Mouse (Mus musculus) heart, adult 2 months (tissue): ENCODE measurements at regions not wholly inside any gene's neighbourhood (a gene's known extent, or its start where the extent isn't known, plus 50 kb on each side); places are given as distances from the start of the nearest gene placed in this dataset.

Source experiments
- DNase-seq, 2 experiments: peaks; one replicate each; pipeline ENCODE4 v3.0.0; 2021
- H3K27ac ChIP-seq: fragments of 200-600 bp; 2 replicates; pipeline ENCODE4 v1.8.1; 2022
- H3K27me3 ChIP-seq: fragments of 200-500 bp; 2 replicates; pipeline ENCODE4 v1.6.1; 2012; ENCODE audit warnings: mild to moderate bottlenecking, low read length, inconsistent platforms, mixed read lengths; ENCODE audit not compliant: control insufficient read depth, insufficient read depth
- H3K36me3 ChIP-seq: fragments of 200-500 bp; 2 replicates; pipeline ENCODE4 v1.6.1; 2012; ENCODE audit warnings: low read length, inconsistent platforms; ENCODE audit not compliant: control insufficient read depth, insufficient read depth
- H3K4me1 ChIP-seq: fragments of 200-500 bp; 2 replicates; pipeline ENCODE4 v1.6.1; 2011; ENCODE audit warnings: low read length; ENCODE audit not compliant: control insufficient read depth, insufficient read depth
- H3K4me3 ChIP-seq: fragments of 200-600 bp; 2 replicates; pipeline ENCODE4 v1.8.1; 2022
- H3K79me2 ChIP-seq: fragments of 200-500 bp; replicated peaks from 2 replicates; pipeline ENCODE4 v1.6.1; 2012; ENCODE audit warnings: mild to moderate bottlenecking, inconsistent platforms, low read length, moderate library complexity, mixed read lengths; ENCODE audit not compliant: control insufficient read depth, insufficient read depth
- H3K9ac ChIP-seq: fragments of 200-500 bp; 2 replicates; pipeline ENCODE4 v1.6.1; 2012; ENCODE audit warnings: low read depth, mild to moderate bottlenecking, control low read depth, inconsistent platforms, low read length, mixed read lengths
- CTCF ChIP-seq: fragments of 200-600 bp; IDR thresholded peaks from 2 replicates; pipeline ENCODE4 v1.8.1; 2022; ENCODE audit warnings: antibody characterized with exemption, mild to moderate bottlenecking, moderate library complexity
- EP300 ChIP-seq: fragments of 200-500 bp; IDR thresholded peaks from 2 replicates; pipeline ENCODE4 v1.6.1; 2011; ENCODE audit warnings: low read depth, low read length, control low read depth; ENCODE audit not compliant: insufficient read depth
- POLR2A ChIP-seq: fragments of 200-500 bp; IDR thresholded peaks from 2 replicates; pipeline ENCODE4 v1.6.1; 2011; ENCODE audit warnings: mild to moderate bottlenecking, low read depth, low read length, control low read depth; ENCODE audit not compliant: insufficient read depth
- WGBS: fragments of 180-500 bp; shearing (Covaris S2); methylation state at CpG from one replicate; pipeline ENCODE4 v1.1.7; 2018; 5-methylcytosine and 5-hydroxymethylcytosine counted together
- intact Hi-C: fragments of 180-260 bp; cut with DNase I; formaldehyde crosslinking; loops from one replicate; pipeline ENCODE4 v1.15.1; 2025

DNA sequence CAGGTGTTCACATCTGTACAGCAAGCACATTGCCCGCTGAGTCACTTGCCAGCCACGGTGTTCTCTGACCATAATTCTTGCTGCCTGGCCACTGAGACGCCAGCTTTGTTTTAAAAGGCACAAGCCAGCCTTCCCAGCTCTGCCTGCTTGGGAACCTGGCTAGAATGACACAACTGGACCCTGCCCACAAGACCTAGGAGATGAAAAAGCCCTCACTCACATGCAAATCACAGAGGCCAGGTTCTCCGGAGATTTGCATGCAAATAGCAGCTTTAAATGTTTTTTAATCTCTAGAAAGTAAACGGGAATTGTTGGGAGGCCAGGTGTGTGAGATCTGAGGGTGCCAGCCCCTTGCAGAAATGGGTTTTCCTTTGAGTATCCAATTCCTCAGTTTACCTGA, 71.9 kb downstream of the 1810010D01Rik start:
- H3K27me3 ChIP-seq: no peaks in the 10 kb centered on the region
- H3K4me1 ChIP-seq: no peaks in the 10 kb centered on the region
- H3K27ac ChIP-seq: no peak overlapping the region
- no peak for TF ChIP-seq POLR2A
- TF ChIP-seq CTCF: no peak
- TF ChIP-seq EP300: no peak
- H3K4me3 ChIP-seq: no peak overlapping the region
- 64% methylated on average over 5 of the region's 5 CpGs for WGBS
- DNase-seq: no peak
- H3K36me3 ChIP-seq: no peaks in the 10 kb centered on the region
- no peaks in the 10 kb centered on the region for H3K79me2 ChIP-seq
- intact Hi-C loops: no loop called here
- H3K9ac ChIP-seq: no peak overlapping the region

DNA sequence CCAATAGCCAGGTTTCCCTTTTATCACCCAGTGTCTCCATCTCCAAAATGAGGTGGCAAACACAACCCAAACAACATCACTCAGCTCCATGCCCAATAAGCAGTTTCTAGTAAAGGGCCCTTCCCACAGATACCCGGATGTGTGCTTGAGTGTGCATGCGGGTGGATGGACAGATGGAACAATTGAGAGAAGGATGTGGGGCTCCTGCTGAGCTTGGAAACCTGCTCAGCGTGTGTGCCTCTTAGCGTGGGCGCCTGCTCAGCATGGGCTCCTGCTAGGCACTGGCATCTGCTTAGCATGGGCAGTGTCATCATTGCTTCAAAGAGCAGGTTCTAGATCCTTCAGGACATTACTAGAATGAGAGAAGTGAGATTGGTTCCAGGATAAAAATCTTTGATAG, 75.4 kb downstream of the 1810010D01Rik start:
- no peak for TF ChIP-seq POLR2A
- TF ChIP-seq EP300: no peak
- TF ChIP-seq CTCF: no peak
- intact Hi-C loops: loop anchor here (5.0 kb wide), 1 partner anchor 65 kb away; no protein-coding TSS in a partner anchor

DNA sequence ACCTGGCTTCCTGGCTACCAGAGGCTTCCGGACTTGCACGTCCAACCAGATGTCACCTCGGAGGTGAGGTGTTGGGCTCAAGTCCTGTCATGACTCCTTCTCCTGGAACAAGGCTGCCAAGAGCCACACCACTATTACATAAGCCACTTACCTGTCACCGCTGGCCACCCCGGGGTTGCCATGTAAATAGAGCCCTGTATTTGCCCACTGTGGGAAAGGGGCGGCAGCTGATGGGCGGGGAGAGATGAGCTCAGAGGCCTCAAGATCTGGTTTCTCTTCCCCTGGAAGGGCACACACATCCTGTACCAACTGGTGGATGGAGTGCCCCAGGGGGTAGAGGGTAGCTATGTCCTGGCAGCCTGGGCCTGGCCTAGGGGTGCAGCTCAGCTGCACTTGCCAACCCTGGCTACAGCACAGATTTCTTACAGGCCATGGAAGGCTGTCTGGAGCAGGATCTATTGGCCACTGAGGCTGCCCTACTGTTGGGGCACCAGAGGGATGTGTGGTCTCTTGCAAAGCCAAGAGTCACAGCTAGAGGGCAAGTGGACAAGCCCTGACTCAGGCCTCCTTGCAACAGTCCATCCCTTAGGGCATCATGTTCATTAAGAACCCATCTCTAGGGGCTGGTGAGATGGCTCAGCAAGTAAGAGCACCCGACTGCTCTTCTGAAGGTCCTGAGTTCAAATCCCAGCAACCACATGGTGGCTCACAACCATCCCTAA, 76.3 kb downstream of the 1810010D01Rik start:
- 88% methylated on average over 8 of the region's 8 CpGs for WGBS
- no peaks in the 10 kb centered on the region for H3K79me2 ChIP-seq
- H3K9ac ChIP-seq: no peak overlapping the region
- H3K27ac ChIP-seq: no peak overlapping the region
- intact Hi-C loops: loop anchor here (5.0 kb wide), 1 partner anchor 66 kb away; no protein-coding TSS in a partner anchor
- H3K4me3 ChIP-seq: no peak overlapping the region
- H3K36me3 ChIP-seq: no peaks in the 10 kb centered on the region
- DNase-seq: no peak
- TF ChIP-seq POLR2A: no peak
- peak; percentile 42 for TF ChIP-seq CTCF
- H3K4me1 ChIP-seq: peaks cover 7% of the 10 kb centered on the region
- no peaks in the 10 kb centered on the region for H3K27me3 ChIP-seq

More for the DNA sequence above, 75.4 kb downstream of the 1810010D01Rik start:
- no peak overlapping the region for H3K27ac ChIP-seq
- H3K79me2 ChIP-seq: no peaks in the 10 kb centered on the region
- H3K9ac ChIP-seq: no peak overlapping the region
- no peaks in the 10 kb centered on the region for H3K36me3 ChIP-seq
- WGBS: 96% methylated on average over 5 of the region's 5 CpGs
- no peak overlapping the region for H3K4me3 ChIP-seq
- no peaks in the 10 kb centered on the region for H3K27me3 ChIP-seq
- H3K4me1 ChIP-seq: peaks cover 7% of the 10 kb centered on the region
- DNase-seq: no peak

DNA sequence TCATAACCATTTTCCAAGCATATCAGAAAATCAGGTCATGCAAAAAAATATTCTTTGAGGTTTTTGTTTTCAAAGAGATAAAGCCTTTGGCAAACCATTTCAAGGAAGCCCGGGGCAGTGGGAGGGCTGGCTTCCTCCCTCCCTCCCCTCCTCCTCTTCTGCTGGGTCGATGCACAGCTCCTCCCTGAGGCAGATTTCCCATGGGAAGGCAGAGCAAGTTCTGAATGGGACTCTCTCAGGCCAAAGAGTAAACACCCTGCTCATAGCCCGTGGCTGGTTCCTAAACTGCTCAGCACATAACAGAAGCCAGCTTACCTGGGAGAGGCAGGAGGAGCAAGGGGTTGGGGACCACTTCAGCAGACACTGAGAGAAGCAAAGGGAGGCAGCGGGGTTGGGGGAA, 77.9 kb downstream of the 1810010D01Rik start:
- Histone ChIP-seq H3K4me3 (no peak overlapping the region), H3K27ac (no peak overlapping the region), H3K4me1 (peaks cover 7% of the 10 kb centered on the region), H3K9ac (peak overlapping the region; percentile 14; the same call in 1 of the 2 replicates), H3K79me2 (no peaks in the 10 kb centered on the region), H3K36me3 (no peaks in the 10 kb centered on the region), H3K27me3 (no peaks in the 10 kb centered on the region)
- TF ChIP-seq POLR2A (no peak), CTCF (no peak), EP300 (no peak)
- intact Hi-C loops: loop anchor here (5.0 kb wide), 1 partner anchor 67 kb away; no protein-coding TSS in a partner anchor
- 32% methylated on average over 4 of the region's 4 CpGs for WGBS
- peak in 1 of 2 experiments; percentile 29 for DNase-seq

DNA sequence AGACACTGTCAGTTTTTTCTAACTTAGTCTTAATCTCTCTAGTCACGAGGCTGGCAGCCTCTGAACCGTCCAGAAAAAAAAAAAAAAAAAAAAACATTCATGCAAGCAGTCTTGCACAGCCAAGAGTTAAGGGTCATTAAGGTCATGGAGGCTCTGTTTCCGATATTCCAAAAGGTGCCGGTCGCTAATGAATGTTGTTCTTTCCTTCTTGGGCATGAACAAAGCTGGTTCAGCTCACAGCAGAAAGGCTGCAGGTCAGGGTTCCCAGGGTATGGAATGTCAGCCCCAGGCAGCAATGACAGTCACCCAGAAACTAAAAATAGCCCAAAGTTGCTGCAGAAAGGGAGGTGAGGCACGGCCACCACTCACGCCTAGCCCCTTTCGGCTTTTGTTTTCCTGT, 80.3 kb downstream of the 1810010D01Rik start:
- Histone ChIP-seq H3K79me2 (no peaks in the 10 kb centered on the region), H3K27ac (no peak overlapping the region), H3K36me3 (no peaks in the 10 kb centered on the region), H3K9ac (no peak overlapping the region), H3K4me3 (no peak overlapping the region), H3K4me1 (peaks cover 7% of the 10 kb centered on the region), H3K27me3 (no peaks in the 10 kb centered on the region)
- intact Hi-C loops: no loop called here
- DNase-seq: no peak
- TF ChIP-seq EP300 (no peak), CTCF (no peak), POLR2A (no peak)
- 30% methylated on average over 8 of the region's 8 CpGs for WGBS

DNA sequence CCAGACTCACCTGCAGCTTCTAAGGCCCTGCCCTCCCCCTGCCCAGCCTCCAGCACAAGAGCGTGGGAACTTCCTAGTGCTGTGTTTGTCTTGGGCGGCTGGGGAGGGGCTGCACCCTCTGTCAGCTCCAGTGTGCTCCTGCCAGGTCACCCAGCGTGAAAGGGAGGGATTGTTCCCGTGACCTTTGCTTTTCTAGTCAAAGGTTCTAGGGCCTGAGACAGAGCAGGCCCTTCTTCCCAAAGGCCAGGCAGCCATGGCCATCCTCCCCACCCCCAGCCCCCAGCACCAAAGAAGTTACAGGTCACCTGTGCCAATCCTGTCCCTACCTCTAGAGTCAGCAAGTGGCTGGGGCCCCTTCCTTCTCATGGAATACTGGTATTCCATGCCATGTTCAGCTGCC, 80.7 kb downstream of the 1810010D01Rik start:
- intact Hi-C loops: no loop called here
- no peak overlapping the region for H3K27ac ChIP-seq
- 92% methylated on average over 4 of the region's 4 CpGs for WGBS

More for the DNA sequence above, 80.7 kb downstream of the 1810010D01Rik start:
- Histone ChIP-seq H3K27me3 (no peaks in the 10 kb centered on the region), H3K9ac (no peak overlapping the region), H3K4me1 (peaks cover 7% of the 10 kb centered on the region), H3K36me3 (no peaks in the 10 kb centered on the region), H3K79me2 (no peaks in the 10 kb centered on the region), H3K4me3 (no peak overlapping the region)
- TF ChIP-seq EP300 (no peak), CTCF (no peak), POLR2A (no peak)
- no peak for DNase-seq
